Mouse (Mus musculus) brain, embryonic 14.5 days (tissue): ENCODE measurements at regions not wholly inside any gene's neighbourhood (a gene's known extent, or its start where the extent isn't known, plus 50 kb on each side); places are given as distances from the start of the nearest gene placed in this dataset.

ENCODE experiments used
- CTCF ChIP-seq: fragments of 200-500 bp; IDR thresholded peaks from 2 replicates; pipeline ENCODE4 v1.5.1; 2012; ENCODE audit warnings: inconsistent platforms, mild to moderate bottlenecking, moderate library complexity, borderline replicate concordance; ENCODE audit not compliant: insufficient read depth, insufficient read length; ENCODE audit errors: extremely low read depth
- POLR2A ChIP-seq: fragments of 200-500 bp; IDR thresholded peaks from 2 replicates; pipeline ENCODE4 v1.6.1; 2012; ENCODE audit warnings: mild to moderate bottlenecking, inconsistent platforms, borderline replicate concordance; ENCODE audit not compliant: poor library complexity, insufficient read depth, insufficient read length, severe bottlenecking; ENCODE audit errors: extremely low read depth

DNA sequence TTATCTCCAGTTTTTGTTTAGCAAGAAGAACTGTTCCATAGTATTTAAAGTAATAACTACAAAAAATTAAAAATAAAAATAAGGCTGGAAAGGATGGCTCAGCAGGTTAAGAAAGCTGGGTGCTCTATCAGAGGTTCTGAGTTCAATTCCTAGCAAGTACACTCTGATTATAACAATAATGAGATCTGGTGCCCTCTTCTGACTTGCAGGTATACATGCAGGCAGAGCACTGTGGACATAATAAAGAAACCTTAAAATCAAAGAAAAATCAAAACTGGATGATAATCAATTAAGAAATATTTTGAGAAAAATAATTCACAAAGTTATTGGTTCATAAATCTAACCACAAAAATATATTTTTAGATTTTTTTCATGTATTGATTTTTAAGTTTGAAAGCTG, 346.7 kb upstream of the Cdh8 start:
- TF ChIP-seq CTCF (no peak), POLR2A (no peak)
